Mouse (Mus musculus): Measurements from ENCODE around the gene Pdzrn4.

DNA sequence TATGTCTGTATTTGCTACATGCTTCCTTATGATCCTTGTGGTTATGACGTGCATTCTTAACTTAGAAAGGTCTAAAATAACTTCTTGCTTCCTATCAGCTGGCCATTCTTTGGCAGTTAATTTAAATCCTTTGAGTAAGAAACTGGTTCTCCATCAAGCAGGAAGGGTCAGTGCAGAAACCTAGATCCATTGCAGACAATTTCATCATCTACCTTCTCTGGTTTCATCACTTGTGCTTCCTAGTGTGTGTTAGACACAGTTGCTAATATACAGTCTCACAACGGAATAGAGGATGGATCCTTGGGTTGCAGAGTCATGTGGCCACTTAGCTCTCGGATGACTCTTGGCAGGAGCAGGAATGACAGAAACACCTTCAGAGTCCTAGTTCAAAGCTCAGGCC, 397.6 kb downstream of the Pdzrn4 start:
- no peak for TF ChIP-seq CTCF (IDR thresholded peaks at IDR 0.05)
- no peak for TF ChIP-seq POLR2A (IDR thresholded peaks at IDR 0.05; ENCODE audit: insufficient read depth, low read depth, low read length)

All from heart, adult 2 months (tissue).